Mouse (Mus musculus) erythroid progenitor cell, adult 5-6 weeks (primary cell): ENCODE results near the gene Frmd4b. TPM values are rescaled to one million over a fixed set of nuclear protein-coding genes. Genes with fewer than 3 reads are reported as not detected.

Experiments
- ATAC-seq: replicated peaks from 2 replicates; pipeline ENCODE4 v1.8.0; 2016; ENCODE audit warnings: moderate number of reproducible peaks, mild to moderate bottlenecking, moderate TSS enrichment, inconsistent platforms; ENCODE audit not compliant: poor library complexity, low FRiP score, severe bottlenecking
- total RNA-seq, 2 experiments: library from RNA; stranded (forward) in 1 of 2; stranded (reverse) in 1 of 2; fragments of 150-400 nt in 1 of 2; fragments of 186-747, 209-891 nt in 1 of 2; gene quantifications; 2 replicates each; pipeline versions ENCODE4 v1.2.3 to v1.2.4; 2015 to 2017; ENCODE audit warnings: low replicate concordance in 2 of 2

The Frmd4b gene
- total RNA-seq (2015; ENCODE audit: low replicate concordance) (9.0 and 21.0 TPM in 2 replicates), total RNA-seq (2017; ENCODE audit: low replicate concordance) (7.2 and 11.6 TPM in 2 replicates)

DNA sequence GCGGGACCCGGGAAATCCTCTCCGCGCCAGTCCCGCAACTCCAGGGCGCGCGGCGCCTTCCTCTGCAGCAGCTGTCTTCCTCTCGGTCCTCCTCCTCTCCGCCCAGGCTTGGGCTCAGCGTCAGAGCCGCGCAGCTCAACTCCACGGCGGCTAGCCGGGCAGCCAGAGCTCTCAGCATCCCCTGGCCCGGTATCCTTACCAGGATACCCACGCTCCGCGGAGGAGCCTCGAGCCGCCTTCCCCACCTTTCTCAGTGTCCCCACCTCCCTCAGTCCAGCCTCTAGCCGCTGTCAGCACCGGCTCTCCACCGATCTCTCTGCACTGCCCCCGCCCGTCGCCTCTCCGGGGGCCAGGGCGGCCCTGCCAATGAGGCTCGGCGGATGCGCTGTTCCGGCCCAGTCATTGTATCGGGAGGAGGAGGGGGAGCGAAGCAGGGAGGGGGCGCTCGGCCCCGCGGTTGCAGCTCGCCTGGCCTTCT, at the start of gene Frmd4b:
TSS of gene Frmd4b (minus strand) at position 276 of the 478 bp plus-strand sequence.
- ATAC-seq, result no peak

DNA sequence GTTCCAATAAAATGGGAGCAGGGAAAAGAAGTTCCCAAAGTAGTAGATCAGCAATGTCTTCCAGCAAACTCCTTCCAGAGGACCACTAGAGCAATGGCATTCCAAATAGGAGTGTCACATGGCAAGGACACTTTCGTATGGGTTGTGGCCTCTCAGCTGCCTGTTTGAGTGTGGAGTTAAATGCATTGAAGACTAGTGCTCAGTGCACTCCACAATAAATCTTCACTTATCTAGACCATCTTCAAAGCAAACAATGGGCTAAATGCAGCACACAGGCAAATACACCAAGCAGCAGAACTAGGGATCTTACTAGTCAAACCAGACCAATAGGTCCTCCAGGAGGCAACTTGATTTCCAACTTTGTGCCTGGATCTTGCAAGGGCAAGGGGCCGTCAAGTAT, 49.1 kb upstream of the Frmd4b start:
- no peak for ATAC-seq

DNA sequence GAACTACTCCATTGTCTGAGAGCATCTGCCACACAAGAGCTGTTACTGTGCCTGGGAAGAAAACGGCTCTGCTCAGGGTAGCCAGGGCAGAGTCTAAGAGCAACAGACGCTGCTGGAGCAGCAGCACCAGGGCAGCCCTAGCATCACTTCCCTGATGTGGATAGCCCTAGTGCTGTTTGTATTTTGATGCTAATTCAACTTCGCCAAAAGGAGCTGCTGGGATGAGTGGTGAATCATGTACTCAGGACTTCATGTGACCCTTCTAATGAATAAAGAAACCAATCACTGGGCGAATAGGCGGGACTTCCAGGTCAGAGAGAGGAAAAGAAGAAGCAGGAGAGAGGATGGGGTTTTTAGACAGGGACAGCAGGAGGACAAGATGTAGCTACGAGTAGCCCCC, 41.6 kb upstream of the Frmd4b start:
- no peak for ATAC-seq

GRCm38 (mm10) chr6:97655986-97656385, 38.6 kb upstream of the Frmd4b start:
- ATAC-seq, result no peak

DNA sequence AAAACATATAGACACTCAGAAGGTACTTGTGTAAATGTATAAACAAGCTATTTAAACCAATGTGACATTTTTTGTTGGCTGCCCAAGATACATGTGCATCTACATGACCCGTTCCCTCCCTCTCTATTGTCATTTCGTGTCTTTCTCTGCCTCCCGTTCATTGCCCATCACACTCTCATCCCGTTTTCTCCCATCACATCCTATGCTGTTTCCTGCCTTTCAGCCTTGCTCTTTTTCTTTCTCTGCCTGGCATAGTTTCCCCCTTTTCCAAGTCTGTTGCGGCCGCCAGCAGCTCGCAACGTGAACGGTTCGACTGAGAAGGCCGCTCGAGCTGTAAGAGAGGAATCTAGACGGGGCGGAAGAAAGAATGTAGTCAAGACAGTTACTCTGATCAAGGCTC, 30.2 kb upstream of the Frmd4b start:
- ATAC-seq, result no peak

DNA sequence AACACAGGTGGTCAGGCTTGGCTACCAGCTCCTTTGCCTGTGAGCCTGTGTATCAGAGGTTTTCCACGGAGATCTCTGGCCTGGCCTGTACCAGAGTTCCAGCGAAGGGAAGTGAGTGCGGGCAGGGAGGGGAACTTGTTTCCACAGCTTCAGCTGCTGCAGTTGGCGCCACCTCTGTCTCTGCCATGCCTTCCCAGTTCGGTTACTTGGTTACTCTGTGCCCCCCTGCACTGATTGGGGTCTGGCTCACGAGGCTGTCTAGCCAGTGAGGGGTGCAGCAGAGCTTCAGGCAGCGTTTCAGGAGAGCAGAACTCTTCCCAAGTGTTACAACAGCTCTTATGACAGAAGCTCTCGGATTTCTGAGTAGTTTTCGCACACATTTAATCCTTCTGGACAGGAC, 6.0 kb upstream of the Frmd4b start:
- ATAC-seq, result no peak

DNA sequence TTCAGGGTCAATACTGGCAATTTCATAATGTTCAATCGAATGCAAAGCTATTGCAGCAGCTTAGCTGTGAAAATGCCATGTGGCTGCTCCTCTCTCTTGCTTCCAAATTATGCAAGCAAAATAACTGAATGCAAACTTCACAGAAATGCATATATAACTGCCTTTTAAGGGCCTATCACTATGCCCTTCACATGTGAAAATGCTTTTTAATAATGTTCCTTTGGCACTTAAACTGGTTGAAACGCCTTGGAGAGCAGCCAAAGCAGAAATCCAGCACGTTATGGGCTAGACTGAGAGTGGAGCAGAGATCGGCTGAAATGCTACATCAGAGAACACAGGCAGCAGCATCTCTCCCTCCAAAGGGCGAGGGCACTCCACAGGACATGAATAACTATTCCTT, 4.9 kb upstream of the Frmd4b start:
- no peak for ATAC-seq

- ATAC-seq, result no peak
These were observed 433 bp upstream of the Frmd4b start for GRCm38 (mm10) chr6:97617774-97618173.

- ATAC-seq, result no peak
These were observed 579 bp downstream of the Frmd4b start for GRCm38 (mm10) chr6:97616658-97617265.

DNA sequence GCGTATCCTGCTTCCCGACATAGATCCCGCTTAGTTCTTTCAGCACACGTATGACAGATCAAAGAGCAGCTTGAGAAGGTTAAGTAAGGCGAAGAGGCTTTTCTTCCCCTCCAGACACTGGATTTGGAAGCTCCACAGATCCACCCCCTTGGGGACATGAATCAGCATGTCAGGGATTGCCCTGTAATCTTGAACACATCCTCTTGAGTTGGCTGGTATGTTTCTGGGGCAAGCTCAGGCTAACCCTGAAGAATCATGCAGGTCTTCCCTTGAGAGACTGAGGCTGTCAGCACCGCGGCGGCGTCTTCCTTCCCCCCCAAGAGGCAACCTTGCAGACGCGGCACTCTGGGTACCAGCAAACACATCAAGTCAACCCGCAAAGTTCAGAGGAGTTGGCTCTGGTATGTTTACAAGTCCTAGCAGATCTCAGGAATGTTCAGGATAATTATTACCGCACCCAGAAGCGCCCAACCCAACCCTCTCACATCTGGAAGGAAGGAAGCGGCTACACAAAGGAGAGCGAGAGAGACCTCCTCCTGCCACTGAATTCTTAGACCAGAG, 1.4 kb downstream of the Frmd4b start:
- ATAC-seq, result no peak

DNA sequence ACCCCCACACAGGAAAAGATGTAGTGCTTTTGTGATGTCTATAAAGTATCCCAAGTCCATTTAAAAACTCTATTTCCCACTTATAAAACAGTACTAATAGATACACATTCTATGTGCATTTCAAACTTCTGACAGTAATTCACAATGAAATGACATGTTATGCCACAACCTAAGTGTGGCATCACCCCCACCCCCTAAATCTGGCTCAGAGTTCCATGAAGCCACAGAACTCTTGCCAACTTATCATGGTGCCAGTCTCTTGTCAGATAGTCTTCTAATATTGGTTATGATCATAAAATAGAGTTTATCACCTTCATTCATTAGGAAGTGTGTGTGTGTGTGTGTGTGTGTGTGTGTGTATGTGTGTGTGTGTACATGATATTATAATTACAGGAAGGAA, 3.2 kb downstream of the Frmd4b start:
- no peak for ATAC-seq

GRCm38 (mm10) chr6:97612861-97613260, 4.5 kb downstream of the Frmd4b start:
- ATAC-seq, result no peak

- ATAC-seq, result no peak
These were observed 7.3 kb downstream of the Frmd4b start for GRCm38 (mm10) chr6:97610051-97610450.

- ATAC-seq, result no peak
These were observed 9.7 kb downstream of the Frmd4b start for GRCm38 (mm10) chr6:97607646-97608045.

DNA sequence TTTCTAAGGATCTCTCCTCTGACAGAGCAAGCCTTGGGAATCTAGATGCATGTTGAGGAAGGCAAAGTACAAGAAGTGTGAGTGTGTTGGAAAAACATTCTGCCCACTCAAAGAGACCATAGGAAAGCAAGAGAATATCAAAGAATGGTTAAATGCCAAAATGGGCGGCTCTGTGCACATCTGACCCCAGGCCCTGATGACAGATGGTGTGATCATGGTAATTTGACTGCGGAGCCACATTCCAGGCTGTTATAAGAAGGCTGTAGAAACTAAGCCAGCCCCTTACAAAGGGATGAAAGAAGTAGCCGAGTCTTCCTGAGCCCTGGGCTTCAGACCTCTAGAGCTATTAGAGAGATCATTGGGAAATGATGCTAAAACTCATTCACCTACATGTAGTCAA, 22.1 kb downstream of the Frmd4b start:
- ATAC-seq, result no peak

- ATAC-seq, result no peak
These were observed 22.8 kb downstream of the Frmd4b start for GRCm38 (mm10) chr6:97594589-97594988.

DNA sequence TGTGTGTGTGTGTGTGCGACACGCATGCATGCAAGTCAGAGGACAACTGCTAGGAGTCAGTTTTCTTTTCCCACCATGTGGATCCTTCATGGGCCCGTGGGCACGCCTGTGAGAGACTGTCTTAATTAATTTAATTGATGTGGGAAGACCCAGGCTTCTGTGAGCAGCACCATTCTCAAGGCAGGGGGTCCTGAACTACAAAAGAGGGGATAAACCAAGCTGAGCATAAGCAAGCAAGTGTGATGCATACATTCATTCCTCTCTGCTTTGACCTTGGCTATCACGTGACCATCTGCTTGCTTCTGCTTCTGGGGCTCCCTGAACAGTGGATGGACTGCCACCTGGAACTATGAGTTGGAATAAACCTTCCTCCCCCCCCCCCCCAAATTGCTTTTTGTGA, 27.1 kb downstream of the Frmd4b start:
- ATAC-seq, result no peak

DNA sequence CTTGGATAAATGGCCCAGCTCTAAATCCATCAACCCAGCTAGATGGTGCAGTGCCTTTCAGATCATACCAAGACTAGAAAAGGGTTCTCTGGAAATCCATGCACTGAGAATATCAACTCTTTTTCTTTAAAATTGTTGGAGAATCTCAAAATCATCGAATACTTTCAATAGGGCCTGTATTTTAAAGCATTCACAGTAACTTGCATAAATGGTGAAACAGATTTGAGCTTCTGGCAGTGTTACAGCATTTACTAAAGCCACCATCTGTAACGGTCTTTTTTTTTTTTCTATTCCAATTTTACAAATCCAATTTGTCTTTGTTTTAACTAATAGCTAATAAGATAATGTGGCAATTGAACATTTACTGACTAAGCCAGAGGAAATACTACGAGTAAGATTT, 27.8 kb downstream of the Frmd4b start:
- no peak for ATAC-seq

- no peak for ATAC-seq
These were observed 28.3 kb downstream of the Frmd4b start for GRCm38 (mm10) chr6:97589031-97589430.

DNA sequence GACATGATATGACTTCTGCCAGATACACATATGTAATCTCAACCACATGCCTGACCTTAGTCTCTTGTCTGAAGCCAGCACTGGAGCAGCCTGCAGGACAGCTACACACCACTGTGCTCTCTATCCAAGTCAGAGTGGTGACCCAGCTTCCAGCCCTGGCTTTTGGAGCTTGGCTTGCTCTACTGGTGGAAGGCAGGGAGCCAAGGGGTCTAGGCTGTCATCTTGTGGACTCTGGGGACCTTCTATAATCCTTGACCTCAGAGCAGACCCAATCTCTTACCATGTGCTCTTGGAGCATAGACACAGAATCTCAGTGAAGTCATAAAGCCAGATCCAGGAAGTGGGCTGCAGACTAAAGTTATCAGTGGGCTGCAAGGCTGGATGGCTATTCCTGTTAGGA, 30.7 kb downstream of the Frmd4b start:
- ATAC-seq, result no peak

- no peak for ATAC-seq
These were observed 31.3 kb downstream of the Frmd4b start for GRCm38 (mm10) chr6:97586024-97586423.

- no peak for ATAC-seq
These were observed 34.6 kb downstream of the Frmd4b start for GRCm38 (mm10) chr6:97582748-97583147.
